Comparison of ENCODE assay signal across 15 mouse cellular contexts in genomic region chr1:78567421-78567820, GRCm38 (mm10). TPM values are rescaled to one million over a fixed set of nuclear protein-coding genes. Genes with fewer than 3 reads are reported as not detected.
DNase-seq lines count a peak whose midpoint lies in the region; ATAC-seq lines count a peak whose summit lies in the region.
"Had no signal": no experiment of that assay in that cellular context is flagged by ENCODE, and none has a peak within 500 bp of the region (broad histone marks: within the 10 kb centered on the region; RNA-seq: fewer than 3 reads in every experiment).

No protein-coding gene starts in this region.

- H3K4me2 ChIP-seq in heart, embryonic 15.5 days = peak overlapping the region; percentile 43
- H3K4me2 ChIP-seq in limb, embryonic 13.5 days (replicated peaks) = peak overlapping the region; percentile 17; the same call in 1 of the 2 replicates
- H3K4me2 ChIP-seq: forebrain, embryonic 15.5 days; intestine, embryonic 15.5 days had no signal

- H3K4me3 ChIP-seq in heart, embryonic 15.5 days = no peak overlapping the region
- no peak overlapping the region for H3K4me3 ChIP-seq in limb, embryonic 13.5 days
- H3K4me3 ChIP-seq: forebrain, embryonic 15.5 days; intestine, embryonic 15.5 days had no signal

- ATAC-seq in cerebellum, adult (ENCODE audit: insufficient number of reproducible peaks, low FRiP score, low TSS enrichment) = no peak
- ATAC-seq in heart, embryonic 15.5 days (replicated peaks; ENCODE audit: insufficient number of reproducible peaks, insufficient read depth, low FRiP score, low read depth) = 0 out of 2 replicates have a peak, but pooled peaks have one; percentile 29
- no peak for ATAC-seq in limb, embryonic 13.5 days (ENCODE audit: low FRiP score, low read depth)
- ATAC-seq: forebrain, embryonic 15.5 days; intestine, embryonic 15.5 days; Patski had no signal

- peaks cover 26% of the 10 kb centered on the region for H3K4me1 ChIP-seq in heart, embryonic 15.5 days (replicated peaks)
- peaks cover 18% of the 10 kb centered on the region for H3K4me1 ChIP-seq in limb, embryonic 13.5 days
- H3K4me1 ChIP-seq: intestine, embryonic 15.5 days had no signal

- no peaks in the 10 kb centered on the region for H3K9me3 ChIP-seq in heart, embryonic 15.5 days (replicated peaks)
- H3K9me3 ChIP-seq in limb, embryonic 13.5 days = 0 out of 2 replicates have a peak, but pooled peaks cover 3% of the 10 kb centered on the region
- H3K9me3 ChIP-seq: forebrain, embryonic 15.5 days; intestine, embryonic 15.5 days had no signal

- DNase-seq in cerebellum, adult 11-12 months = peak; percentile 16
- no peak for DNase-seq in heart, adult 8-10 months (ENCODE audit: low spot score)
- DNase-seq in cerebellum, adult 9-10 months = peak; percentile 43
- DNase-seq in adrenal gland, adult 8-10 months = no peak
- DNase-seq in adrenal gland, postnatal 14 days = no peak
- DNase-seq: lung, postnatal 10 days had no signal

- H3K27me3 ChIP-seq in heart, embryonic 15.5 days = no peaks in the 10 kb centered on the region
- no peaks in the 10 kb centered on the region for H3K27me3 ChIP-seq in limb, embryonic 13.5 days
- H3K27me3 ChIP-seq: forebrain, embryonic 15.5 days; intestine, embryonic 15.5 days; Patski had no signal

- no peaks in the 10 kb centered on the region for H3K36me3 ChIP-seq in heart, embryonic 15.5 days
- no peaks in the 10 kb centered on the region for H3K36me3 ChIP-seq in limb, embryonic 13.5 days
- H3K36me3 ChIP-seq: forebrain, embryonic 15.5 days; intestine, embryonic 15.5 days had no signal

- 20% methylated on average over 6 of the region's 6 CpGs for WGBS in heart, embryonic 15.5 days
- 17% methylated on average over 6 of the region's 6 CpGs for WGBS in limb, embryonic 13.5 days

- H3K27ac ChIP-seq in heart, embryonic 15.5 days = peak overlapping the region; percentile 90
- peak overlapping the region; percentile 72; the same call in 1 of the 2 replicates for H3K27ac ChIP-seq in limb, embryonic 13.5 days
- H3K27ac ChIP-seq: forebrain, embryonic 15.5 days; intestine, embryonic 15.5 days had no signal

- H3K9ac ChIP-seq in heart, embryonic 15.5 days = no peak overlapping the region
- H3K9ac ChIP-seq in limb, embryonic 13.5 days = no peak overlapping the region
- H3K9ac ChIP-seq: forebrain, embryonic 15.5 days; intestine, embryonic 15.5 days had no signal

RNA-seq across cellular contexts. Expression of gene BC035947, which starts 55.5 kb away (rescaled TPM):
- polyA plus RNA-seq in heart, embryonic 15.5 days (2015; fragmentation: Nextera tagmentation; extraction: Ambion mirVana) = 0.04 TPM in 1 of 2 replicates, not detected in the other
- not detected for total RNA-seq in heart, adult 8-10 months (2022)
- polyA plus RNA-seq in limb, embryonic 13.5 days (2015; fragmentation: Nextera tagmentation; extraction: Ambion mirVana) = 0.38 and 0.47 TPM in 2 replicates
- total RNA-seq in adrenal gland, adult 8-10 months (2022) = under 1 TPM; 0.09 to 0.40 (median 0.29) TPM
- 0.11 and 0.15 TPM in 2 replicates for total RNA-seq in adrenal gland, postnatal 14 days (2021)
- total RNA-seq: gastrocnemius, postnatal 25 days; liver, adult 2 months had no signal
- polyA plus RNA-seq: liver, adult 2 months; Patski had no signal

RNA-seq across cellular contexts. Expression of gene Mogat1, which starts 56.6 kb away (rescaled TPM):
- polyA plus RNA-seq in heart, embryonic 15.5 days (2015; fragmentation: Nextera tagmentation; extraction: Ambion mirVana) = not detected in 2 replicates
- not detected for total RNA-seq in heart, adult 8-10 months (2022)
- polyA plus RNA-seq in limb, embryonic 13.5 days (2015; fragmentation: Nextera tagmentation; extraction: Ambion mirVana) = 0.72 TPM in 1 of 2 replicates, not detected in the other
- 1 to 10 TPM; 2.3 to 4.2 (median 2.5) TPM for total RNA-seq in adrenal gland, adult 8-10 months (2022)
- 1.1 TPM in 1 of 2 replicates, not detected in the other for total RNA-seq in adrenal gland, postnatal 14 days (2021)
- total RNA-seq: layer of hippocampus, postnatal 36 days had no signal
- polyA plus RNA-seq: forebrain, embryonic 15.5 days; intestine, embryonic 15.5 days; Patski had no signal

Comparison
In these comparisons a context has a peak if more than half of its experiments do, and no peak if none do; other contexts are left out.
1. DNase-seq: peak in cerebellum, adult 11-12 months (single experiment) and cerebellum, adult 9-10 months (single experiment); none in heart, adult 8-10 months (single experiment), adrenal gland, adult 8-10 months (single experiment) and adrenal gland, postnatal 14 days (single experiment).